Mouse (Mus musculus) small intestine, adult 2 months (tissue): ENCODE measurements around the gene Krtap8-1.

Source experiments
- CTCF ChIP-seq: fragments of 200-500 bp; IDR thresholded peaks from 2 replicates; pipeline ENCODE4 v1.5.1; 2012; ENCODE audit warnings: low read depth, mild to moderate bottlenecking, control low read depth, inconsistent platforms, low read length, moderate library complexity, mixed read lengths; ENCODE audit not compliant: insufficient replicate concordance, insufficient read length; ENCODE audit errors: extremely low read depth
- POLR2A ChIP-seq: fragments of 200-500 bp; IDR thresholded peaks from 2 replicates; pipeline ENCODE4 v1.6.1; 2012; ENCODE audit warnings: low read depth, mild to moderate bottlenecking, control low read depth, inconsistent platforms, low read length, moderate library complexity

GRCm38 (mm10) chr16:89537349-89537748, 49.6 kb upstream of the Krtap8-1 start:
- TF ChIP-seq CTCF, result no peak
- TF ChIP-seq POLR2A, result no peak
